Mouse (Mus musculus): ENCODE data around the gene Nfatc3. TPM values are rescaled to one million over a fixed set of nuclear protein-coding genes. Genes with fewer than 3 reads are reported as not detected.

Nfatc3 gene
- polyA plus RNA-seq, 1 experiment from 2014 or later = 6.9 TPM

DNA sequence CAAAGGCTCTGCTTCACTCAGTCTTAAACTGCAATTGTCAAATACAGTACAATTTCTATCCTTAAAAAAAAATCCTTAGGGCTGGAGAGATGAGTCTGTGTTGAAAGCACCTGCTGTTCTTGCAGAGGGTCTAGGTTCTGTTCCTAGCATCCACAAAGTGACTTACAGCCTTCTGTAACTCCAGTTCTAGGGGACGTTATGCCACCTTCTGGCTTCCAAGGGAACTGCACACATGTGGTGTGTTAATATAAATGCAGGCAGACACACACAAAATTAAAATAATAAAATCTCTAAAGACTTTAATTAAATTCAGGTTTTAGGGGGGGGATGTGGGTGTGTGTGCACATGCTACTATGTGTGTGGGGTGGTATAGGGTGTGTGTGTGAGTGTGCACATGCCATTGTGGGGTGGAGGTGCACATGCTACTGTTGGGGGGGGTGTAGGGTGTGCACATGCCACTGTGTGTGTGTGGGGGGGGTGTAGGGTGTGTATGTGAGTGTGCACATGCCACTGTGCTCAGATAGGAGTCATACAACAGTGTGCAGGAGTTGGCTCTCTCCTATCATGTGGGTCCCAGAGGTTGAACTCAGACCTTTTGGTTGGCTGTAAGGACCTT lies 18.9 kb downstream of the Nfatc3 start:
- no peak overlapping the region for H3K27ac ChIP-seq (ENCODE audit: low read depth)
- no peaks in the 10 kb centered on the region for H3K4me1 ChIP-seq (replicated peaks; ENCODE audit: control insufficient read depth, insufficient read depth, low read length)
- no peak overlapping the region for H3K4me2 ChIP-seq (ENCODE audit: low read length)
- ATAC-seq (replicated peaks; ENCODE audit: low FRiP score, low TSS enrichment, low read depth) (no peak), DNase-seq (ENCODE audit: low spot score) (no peak)
- H3K9me3 ChIP-seq (ENCODE audit: control insufficient read depth, low read length) = 0 out of 2 replicates have a peak, but pooled peaks cover 3% of the 10 kb centered on the region
- peaks cover 18% of the 10 kb centered on the region for H3K36me3 ChIP-seq (ENCODE audit: control insufficient read depth, insufficient read depth, low read length)
- no peak overlapping the region for H3K4me3 ChIP-seq (ENCODE audit: low read depth, low read length)
- WGBS = 97% methylated on average over 1 of the region's 1 CpGs
- H3K9ac ChIP-seq (ENCODE audit: low read length) = no peak overlapping the region
- no peaks in the 10 kb centered on the region for H3K27me3 ChIP-seq (replicated peaks; ENCODE audit: control insufficient read depth, insufficient read depth, low read length)

DNA sequence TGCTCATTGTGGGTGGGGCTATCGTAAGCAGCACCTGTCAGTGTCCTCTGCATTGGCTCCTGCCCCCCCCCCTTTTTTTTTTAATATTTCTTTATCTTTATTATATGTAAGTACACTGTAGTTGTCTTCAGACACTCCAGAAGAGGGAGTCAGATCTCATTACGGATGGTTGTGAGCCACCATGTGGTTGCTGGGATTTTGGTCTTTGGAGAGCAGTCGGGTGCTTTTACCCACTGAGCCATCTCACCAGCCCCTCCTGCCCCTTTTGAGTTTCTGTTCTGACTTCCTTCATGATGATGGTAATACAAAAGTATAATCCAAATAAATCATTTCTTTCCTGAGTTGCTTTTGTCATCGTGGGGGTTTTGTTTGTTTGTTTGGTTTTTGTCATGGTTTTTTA lies 43.7 kb downstream of the Nfatc3 start:
- WGBS = 85% methylated on average over 4 of the region's 4 CpGs
- H3K27ac ChIP-seq (ENCODE audit: low read depth) = no peak overlapping the region
- H3K4me3 ChIP-seq (ENCODE audit: low read depth, low read length) = no peak overlapping the region
- no peaks in the 10 kb centered on the region for H3K9me3 ChIP-seq (ENCODE audit: control insufficient read depth, low read length)
- no peak overlapping the region for H3K9ac ChIP-seq (ENCODE audit: low read length)
- H3K4me2 ChIP-seq (ENCODE audit: low read length) = no peak overlapping the region
- no peak for DNase-seq (ENCODE audit: low spot score)
- peaks cover 55% of the 10 kb centered on the region for H3K36me3 ChIP-seq (ENCODE audit: control insufficient read depth, insufficient read depth, low read length)
- ATAC-seq (replicated peaks; ENCODE audit: low FRiP score, low TSS enrichment, low read depth) = no peak
- no peaks in the 10 kb centered on the region for H3K4me1 ChIP-seq (replicated peaks; ENCODE audit: control insufficient read depth, insufficient read depth, low read length)
- no peaks in the 10 kb centered on the region for H3K27me3 ChIP-seq (replicated peaks; ENCODE audit: control insufficient read depth, insufficient read depth, low read length)

DNA sequence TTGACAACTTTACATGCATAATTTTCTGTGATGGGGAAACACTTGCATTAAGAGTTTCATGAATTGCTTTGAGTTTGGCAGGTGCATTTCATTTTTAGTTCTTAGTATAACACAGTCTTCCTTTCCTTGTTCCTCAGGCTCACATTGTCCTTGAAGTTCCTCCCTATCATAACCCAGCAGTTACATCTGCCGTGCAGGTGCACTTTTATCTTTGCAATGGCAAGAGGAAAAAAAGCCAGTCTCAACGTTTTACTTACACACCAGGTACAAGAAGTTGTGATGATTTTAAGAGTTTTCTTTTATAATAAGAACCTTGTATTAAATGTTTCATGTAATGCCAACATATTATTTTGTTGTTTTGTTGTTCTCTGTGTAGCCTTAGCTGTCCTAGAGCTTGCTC lies 45.2 kb downstream of the Nfatc3 start:
- Histone ChIP-seq H3K4me3 (ENCODE audit: low read depth, low read length) (no peak overlapping the region), H3K9ac (ENCODE audit: low read length) (no peak overlapping the region), H3K27ac (ENCODE audit: low read depth) (no peak overlapping the region), H3K27me3 (replicated peaks; ENCODE audit: control insufficient read depth, insufficient read depth, low read length) (no peaks in the 10 kb centered on the region), H3K4me1 (replicated peaks; ENCODE audit: control insufficient read depth, insufficient read depth, low read length) (no peaks in the 10 kb centered on the region), H3K36me3 (ENCODE audit: control insufficient read depth, insufficient read depth, low read length) (peaks cover 62% of the 10 kb centered on the region), H3K9me3 (ENCODE audit: control insufficient read depth, low read length) (no peaks in the 10 kb centered on the region), H3K4me2 (ENCODE audit: low read length) (no peak overlapping the region)
- DNase-seq (ENCODE audit: low spot score) (no peak), ATAC-seq (replicated peaks; ENCODE audit: low FRiP score, low TSS enrichment, low read depth) (no peak)
- WGBS = 85% methylated on average over 2 of the region's 2 CpGs

DNA sequence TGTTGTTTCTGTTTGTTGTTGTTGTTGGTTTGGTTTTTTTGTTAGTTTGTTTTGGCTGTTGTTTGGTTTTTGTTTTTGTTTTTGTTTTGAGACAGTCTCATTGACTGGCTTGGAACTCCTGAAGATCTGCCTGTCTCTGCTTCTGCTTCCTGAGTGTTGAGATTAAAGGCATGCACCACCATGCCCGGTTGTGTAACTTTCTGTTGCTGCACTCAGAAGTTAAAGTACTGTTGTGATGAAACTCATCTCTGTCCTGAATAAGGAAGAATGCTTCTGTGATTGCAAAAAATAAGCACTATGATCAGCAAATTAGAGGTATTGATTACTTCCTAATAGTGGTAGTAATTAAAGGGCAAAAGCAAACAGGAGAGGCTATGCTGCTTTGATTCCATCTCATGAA lies 47.6 kb downstream of the Nfatc3 start:
- Histone ChIP-seq H3K4me2 (ENCODE audit: low read length) (no peak overlapping the region), H3K4me1 (replicated peaks; ENCODE audit: control insufficient read depth, insufficient read depth, low read length) (no peaks in the 10 kb centered on the region), H3K27ac (ENCODE audit: low read depth) (no peak overlapping the region), H3K4me3 (ENCODE audit: low read depth, low read length) (no peak overlapping the region), H3K27me3 (replicated peaks; ENCODE audit: control insufficient read depth, insufficient read depth, low read length) (no peaks in the 10 kb centered on the region), H3K9ac (ENCODE audit: low read length) (no peak overlapping the region), H3K9me3 (ENCODE audit: control insufficient read depth, low read length) (no peaks in the 10 kb centered on the region), H3K36me3 (ENCODE audit: control insufficient read depth, insufficient read depth, low read length) (peaks cover 58% of the 10 kb centered on the region)
- DNase-seq (ENCODE audit: low spot score) (no peak), ATAC-seq (replicated peaks; ENCODE audit: low FRiP score, low TSS enrichment, low read depth) (no peak)
- 78% methylated on average over 1 of the region's 1 CpGs for WGBS

DNA sequence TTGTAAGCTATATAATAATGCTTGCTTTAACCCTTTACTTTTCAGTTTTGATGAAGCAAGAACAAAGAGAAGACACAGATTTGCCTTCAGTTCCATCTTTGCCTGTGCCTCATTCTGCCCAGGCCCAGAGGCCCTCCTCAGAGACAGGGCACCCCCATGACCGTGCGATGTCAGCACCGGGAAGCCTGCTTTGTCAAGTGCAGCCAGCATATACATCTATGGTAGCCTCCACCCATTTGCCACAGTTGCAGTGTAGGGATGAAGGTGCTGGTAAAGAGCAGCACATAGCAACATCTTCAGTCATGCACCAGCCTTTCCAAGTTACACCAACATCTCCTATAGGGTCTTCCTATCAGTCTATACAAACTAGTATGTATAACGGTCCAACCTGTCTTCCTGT lies 49.4 kb downstream of the Nfatc3 start:
- Histone ChIP-seq H3K27ac (ENCODE audit: low read depth) (no peak overlapping the region), H3K4me2 (ENCODE audit: low read length) (no peak overlapping the region), H3K9ac (ENCODE audit: low read length) (no peak overlapping the region), H3K36me3 (ENCODE audit: control insufficient read depth, insufficient read depth, low read length) (peaks cover 46% of the 10 kb centered on the region), H3K4me1 (replicated peaks; ENCODE audit: control insufficient read depth, insufficient read depth, low read length) (no peaks in the 10 kb centered on the region), H3K9me3 (ENCODE audit: control insufficient read depth, low read length) (no peaks in the 10 kb centered on the region), H3K4me3 (ENCODE audit: low read depth, low read length) (no peak overlapping the region), H3K27me3 (replicated peaks; ENCODE audit: control insufficient read depth, insufficient read depth, low read length) (no peaks in the 10 kb centered on the region)
- DNase-seq (ENCODE audit: low spot score) = no peak
- WGBS = 98% methylated on average over 4 of the region's 4 CpGs
- ATAC-seq (replicated peaks; ENCODE audit: low FRiP score, low TSS enrichment, low read depth) = no peak

DNA sequence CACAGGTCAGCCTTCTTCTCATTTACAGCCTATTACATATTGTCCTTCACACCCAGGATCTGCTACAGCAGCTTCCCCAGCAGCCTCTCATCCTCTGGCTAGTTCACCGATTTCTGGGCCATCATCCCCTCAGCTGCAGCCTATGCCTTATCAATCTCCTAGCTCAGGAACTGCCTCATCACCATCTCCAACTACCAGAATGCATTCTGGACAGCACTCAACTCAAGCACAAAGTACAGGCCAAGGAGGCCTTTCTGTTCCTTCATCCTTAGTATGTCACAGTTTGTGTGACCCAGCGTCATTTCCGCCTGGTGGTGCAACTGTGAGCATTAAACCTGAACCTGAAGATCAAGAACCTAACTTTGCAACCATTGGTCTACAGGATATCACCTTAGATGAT lies 50.1 kb downstream of the Nfatc3 start:
- Histone ChIP-seq H3K4me3 (ENCODE audit: low read depth, low read length) (no peak overlapping the region), H3K4me1 (replicated peaks; ENCODE audit: control insufficient read depth, insufficient read depth, low read length) (no peaks in the 10 kb centered on the region), H3K27ac (ENCODE audit: low read depth) (no peak overlapping the region), H3K36me3 (ENCODE audit: control insufficient read depth, insufficient read depth, low read length) (peaks cover 40% of the 10 kb centered on the region), H3K9me3 (ENCODE audit: control insufficient read depth, low read length) (no peaks in the 10 kb centered on the region), H3K4me2 (ENCODE audit: low read length) (no peak overlapping the region), H3K27me3 (replicated peaks; ENCODE audit: control insufficient read depth, insufficient read depth, low read length) (no peaks in the 10 kb centered on the region), H3K9ac (ENCODE audit: low read length) (no peak overlapping the region)
- 95% methylated on average over 3 of the region's 3 CpGs for WGBS
- ATAC-seq (replicated peaks; ENCODE audit: low FRiP score, low TSS enrichment, low read depth) = no peak
- DNase-seq (ENCODE audit: low spot score) = no peak

DNA sequence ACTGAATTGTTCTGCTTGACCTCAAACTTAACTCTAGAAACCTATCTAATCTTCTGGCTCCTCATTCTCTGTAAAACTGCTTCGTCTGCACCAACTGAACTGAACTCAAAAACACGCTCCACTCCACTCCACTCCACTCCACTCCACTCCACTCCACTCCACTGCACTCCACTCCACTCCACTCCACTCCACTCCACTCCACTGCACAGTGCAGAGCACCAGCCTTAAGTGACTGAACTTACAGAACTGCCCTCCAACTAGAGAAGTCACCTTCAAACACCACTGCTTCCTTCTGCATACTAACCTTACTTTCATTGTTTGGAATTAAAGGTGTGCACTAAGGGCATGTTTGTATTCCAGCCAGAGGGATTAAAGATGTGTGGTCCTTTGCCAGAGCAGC lies 53.4 kb downstream of the Nfatc3 start:
- no peak overlapping the region for H3K4me2 ChIP-seq (ENCODE audit: low read length)
- no peak overlapping the region for H3K27ac ChIP-seq (ENCODE audit: low read depth)
- WGBS = 83% methylated on average over 2 of the region's 2 CpGs
- H3K36me3 ChIP-seq (ENCODE audit: control insufficient read depth, insufficient read depth, low read length) = peaks cover 45% of the 10 kb centered on the region
- DNase-seq (ENCODE audit: low spot score) = no peak
- H3K9ac ChIP-seq (ENCODE audit: low read length) = no peak overlapping the region
- H3K4me1 ChIP-seq (replicated peaks; ENCODE audit: control insufficient read depth, insufficient read depth, low read length) = no peaks in the 10 kb centered on the region
- no peaks in the 10 kb centered on the region for H3K9me3 ChIP-seq (ENCODE audit: control insufficient read depth, low read length)
- no peaks in the 10 kb centered on the region for H3K27me3 ChIP-seq (replicated peaks; ENCODE audit: control insufficient read depth, insufficient read depth, low read length)
- H3K4me3 ChIP-seq (ENCODE audit: low read depth, low read length) = no peak overlapping the region
- ATAC-seq (replicated peaks; ENCODE audit: low FRiP score, low TSS enrichment, low read depth) = no peak

DNA sequence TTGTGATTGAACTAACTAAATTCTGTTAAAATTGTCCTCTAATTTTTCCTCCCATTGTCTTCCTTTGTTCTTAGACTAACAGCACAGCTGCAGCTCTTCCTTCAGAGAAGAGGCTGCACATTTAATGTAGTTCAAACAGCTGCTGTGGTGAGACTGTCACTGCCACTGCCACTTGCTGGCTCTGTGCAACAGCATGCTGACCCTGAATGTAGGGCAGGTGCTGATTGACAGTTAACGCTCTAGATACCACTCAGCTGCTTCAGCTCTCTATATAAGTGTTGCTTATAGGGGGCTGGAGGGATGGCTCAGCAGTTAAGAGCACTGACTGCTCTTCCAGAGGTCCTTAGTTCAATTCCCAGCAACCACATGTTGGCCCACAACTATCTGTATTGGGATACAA lies 53.9 kb downstream of the Nfatc3 start:
- H3K4me1 ChIP-seq (replicated peaks; ENCODE audit: control insufficient read depth, insufficient read depth, low read length) = no peaks in the 10 kb centered on the region
- DNase-seq (ENCODE audit: low spot score) = no peak
- no peak overlapping the region for H3K27ac ChIP-seq (ENCODE audit: low read depth)
- H3K4me2 ChIP-seq (ENCODE audit: low read length) = no peak overlapping the region
- no peak overlapping the region for H3K9ac ChIP-seq (ENCODE audit: low read length)
- H3K36me3 ChIP-seq (ENCODE audit: control insufficient read depth, insufficient read depth, low read length) = peaks cover 46% of the 10 kb centered on the region
- 83% methylated on average over 1 of the region's 1 CpGs for WGBS
- H3K4me3 ChIP-seq (ENCODE audit: low read depth, low read length) = no peak overlapping the region
- no peaks in the 10 kb centered on the region for H3K27me3 ChIP-seq (replicated peaks; ENCODE audit: control insufficient read depth, insufficient read depth, low read length)
- H3K9me3 ChIP-seq (ENCODE audit: control insufficient read depth, low read length) = no peaks in the 10 kb centered on the region
- no peak for ATAC-seq (replicated peaks; ENCODE audit: low FRiP score, low TSS enrichment, low read depth)

DNA sequence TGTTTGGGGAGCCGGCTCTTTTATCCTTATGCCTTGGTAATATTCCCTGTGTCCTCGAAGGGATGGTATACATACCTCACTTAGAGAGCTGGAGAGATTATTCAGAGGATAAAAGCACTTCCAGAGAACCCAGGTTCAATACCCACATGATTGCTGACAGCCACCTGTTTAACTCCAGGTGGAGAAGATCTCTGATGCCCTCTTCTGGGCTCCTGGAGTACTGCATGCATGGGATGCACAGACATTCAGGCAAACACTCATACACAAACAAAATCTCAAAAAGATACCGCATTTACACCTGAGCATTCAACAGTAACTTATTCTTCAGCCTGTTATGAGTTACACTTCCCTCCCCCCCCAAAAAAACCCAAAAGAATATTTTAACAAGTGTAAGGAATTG lies 57.3 kb downstream of the Nfatc3 start:
- no peaks in the 10 kb centered on the region for H3K27me3 ChIP-seq (replicated peaks; ENCODE audit: control insufficient read depth, insufficient read depth, low read length)
- H3K4me3 ChIP-seq (ENCODE audit: low read depth, low read length) = no peak overlapping the region
- DNase-seq (ENCODE audit: low spot score) (peak; percentile 65), ATAC-seq (replicated peaks; ENCODE audit: low FRiP score, low TSS enrichment, low read depth) (no peak)
- no peaks in the 10 kb centered on the region for H3K4me1 ChIP-seq (replicated peaks; ENCODE audit: control insufficient read depth, insufficient read depth, low read length)
- no peak overlapping the region for H3K27ac ChIP-seq (ENCODE audit: low read depth)
- H3K9ac ChIP-seq (ENCODE audit: low read length) = no peak overlapping the region
- H3K9me3 ChIP-seq (ENCODE audit: control insufficient read depth, low read length) = no peaks in the 10 kb centered on the region
- H3K36me3 ChIP-seq (ENCODE audit: control insufficient read depth, insufficient read depth, low read length) = peaks cover 38% of the 10 kb centered on the region
- WGBS = 94% methylated on average over 3 of the region's 3 CpGs
- H3K4me2 ChIP-seq (ENCODE audit: low read length) = no peak overlapping the region
